Mouse (Mus musculus) left cerebral cortex, adult 2 months (tissue): ENCODE results near the gene Dpep3. TPM values are rescaled to one million over a fixed set of nuclear protein-coding genes. Genes with fewer than 3 reads are reported as not detected.

Source experiments
- DNase-seq, 2 experiments: peaks; one replicate each; pipeline ENCODE4 v3.0.0; 2021 to 2022; ENCODE audit warnings: low spot score in 2 of 2, mixed read lengths in 1 of 2; ENCODE audit errors: extremely low spot score in 1 of 2
- H3K27ac ChIP-seq: fragments of 200-600 bp; 2 replicates; pipeline ENCODE4 v1.8.1; 2022
- H3K4me3 ChIP-seq: fragments of 200-600 bp; 2 replicates; pipeline ENCODE4 v1.8.1; 2022
- CTCF ChIP-seq: fragments of 200-600 bp; IDR thresholded peaks from 2 replicates; pipeline ENCODE4 v1.8.1; 2022; ENCODE audit warnings: antibody characterized with exemption, mild to moderate bottlenecking, moderate library complexity
- intact Hi-C: fragments of 180-260 bp; cut with DNase I; formaldehyde crosslinking; loops from one replicate; pipeline ENCODE4 v1.15.1; 2025
- microRNA-seq, 2 experiments: library from miRNA; unstranded; fragments of <30 nt; microRNA quantifications; one replicate each; pipeline ENCODE4 v1.2.0; 2021
- total RNA-seq, 2 experiments: library from RNA; stranded (reverse); gene quantifications; 2 replicates each; pipeline ENCODE4 v1.2.3; 2021

Dpep3 gene
- total RNA-seq, 2 experiments from 2014 or later, result not detected

DNA sequence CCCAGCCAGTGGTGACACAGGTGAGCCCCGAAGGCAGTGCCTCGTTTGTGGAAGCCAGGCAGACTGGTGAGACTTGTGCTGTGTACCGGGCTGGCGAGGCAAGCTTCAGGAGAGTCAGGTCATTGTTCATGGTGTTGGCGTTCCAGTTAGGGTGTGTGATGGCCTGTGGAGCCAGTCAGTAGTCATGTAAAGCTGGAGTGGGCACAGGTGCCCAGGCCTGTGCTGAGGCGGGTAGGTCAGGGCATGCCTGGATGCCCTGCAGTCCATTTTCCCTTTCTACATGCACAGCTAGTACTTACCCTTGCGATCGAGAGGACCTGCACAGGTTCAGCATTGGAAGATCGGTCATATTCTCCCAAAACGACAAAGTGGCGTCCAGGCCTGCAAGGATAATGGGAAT is 46.7 kb downstream of the Dpep3 start:
- Histone ChIP-seq H3K4me3 (no peak overlapping the region), H3K27ac (no peak overlapping the region)
- DNase-seq, result no peak
- intact Hi-C loops, result no loop called here
- no peak for TF ChIP-seq CTCF

DNA sequence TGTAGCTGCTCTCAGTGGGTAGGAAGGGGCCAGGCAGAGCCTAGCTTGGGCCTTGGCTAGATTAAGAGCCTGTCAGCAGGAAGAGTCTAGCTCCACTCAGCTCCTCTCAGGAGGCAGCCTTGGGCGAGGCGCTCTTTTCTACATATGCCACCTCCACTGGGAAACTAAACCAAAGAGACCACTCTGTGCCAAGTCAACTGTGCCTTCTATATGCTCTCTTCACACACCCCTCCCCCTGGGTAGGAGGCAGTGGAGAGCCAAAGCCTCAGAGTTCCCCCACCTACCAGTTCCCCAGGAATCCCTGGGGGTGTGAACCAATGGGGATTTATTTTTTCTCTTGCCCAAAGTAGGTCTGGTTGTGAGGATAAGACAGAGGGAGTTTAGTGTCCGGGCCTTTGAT is 48.0 kb downstream of the Dpep3 start:
- no peak for TF ChIP-seq CTCF
- intact Hi-C loops, result loop anchor here (2.0 kb wide), 3 partner anchors 38 to 96 kb away; partner anchors contain the start of genes Nrn1l and Thap11
- H3K27ac ChIP-seq, result peak overlapping the region; percentile 82
- DNase-seq, result no peak
- no peak overlapping the region for H3K4me3 ChIP-seq

DNA sequence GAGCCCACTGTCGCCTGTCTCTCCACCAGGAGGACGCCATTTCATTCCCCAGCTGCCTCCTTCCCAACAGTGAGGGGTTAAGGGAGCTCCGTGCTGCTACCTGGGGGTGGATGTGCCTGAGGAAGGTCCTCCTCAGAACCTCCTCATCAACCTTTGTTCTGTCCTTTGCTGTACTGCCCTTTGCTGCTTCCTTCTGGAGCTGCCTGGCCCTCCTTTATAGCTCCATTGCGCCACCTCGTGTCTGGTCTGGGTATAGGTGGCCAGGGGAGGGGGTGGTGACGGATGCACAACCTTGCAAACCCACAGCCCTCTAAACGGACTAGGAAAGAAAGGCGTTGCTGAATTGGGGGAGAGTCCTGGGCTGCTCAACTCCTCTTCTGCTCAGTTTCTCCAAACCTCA is 48.6 kb downstream of the Dpep3 start:
- Histone ChIP-seq H3K27ac (peak overlapping the region; percentile 82), H3K4me3 (no peak overlapping the region)
- intact Hi-C loops, result loop anchor here (1.0 to 2.0 kb wide), 4 partner anchors 38 to 216 kb away; partner anchors contain the start of genes Nrn1l and Thap11
- TF ChIP-seq CTCF, result peak; percentile 92
- DNase-seq, result peak; percentile 74 to 92

DNA sequence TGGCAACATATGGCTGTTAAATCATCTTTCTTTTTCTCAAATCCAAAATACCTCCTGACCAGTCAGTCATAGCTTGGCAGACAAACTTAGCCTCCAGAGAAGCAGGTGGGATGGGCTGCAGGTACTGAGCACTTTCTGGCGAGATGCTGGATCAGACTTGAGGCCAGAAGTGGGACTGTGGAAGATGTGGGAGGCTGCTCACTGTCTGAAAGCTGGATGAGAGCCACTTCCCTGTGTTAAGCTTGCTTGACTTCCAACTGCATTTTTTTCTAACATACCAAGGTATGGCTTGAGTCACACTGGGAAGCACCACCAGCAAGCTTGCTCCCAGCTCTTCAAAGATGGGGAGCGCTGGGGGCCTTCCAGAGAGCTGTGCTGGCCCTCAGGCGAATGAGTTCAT is 54.1 kb downstream of the Dpep3 start:
- intact Hi-C loops, result no loop called here
- Histone ChIP-seq H3K4me3 (no peak overlapping the region), H3K27ac (peak overlapping the region; percentile 80)
- DNase-seq, result no peak
- TF ChIP-seq CTCF, result no peak

Small RNAs within 50 kb of the gene (microRNA-seq; reads per million reads assigned to microRNA genes)
- 0.72 to 0.73 reads per million in 2 experiments for gene Mir7074

Other genes with a start within 250 kb of the Dpep3 start
- gene Gfod2, start 220.8 kb downstream of the Dpep3 start, total RNA-seq, result 10 to 100 TPM; 21.0 to 26.0 TPM
- gene Ranbp10, start 152.1 kb downstream of the Dpep3 start, total RNA-seq, result 10 to 100 TPM; 23.7 to 25.2 TPM
- under 1 TPM in 1 of 2 experiments, not detected in 1; 0.44 TPM for gene Tsnaxip1, start 151.7 kb downstream of the Dpep3 start, total RNA-seq
- gene Cenpt, start 126.2 kb downstream of the Dpep3 start, total RNA-seq, result 10 to 100 TPM; 16.8 to 17.6 TPM
- 10 to 100 TPM; 38.1 to 41.0 TPM for gene Thap11, start 124.3 kb downstream of the Dpep3 start, total RNA-seq
- gene Nutf2, start 118.8 kb downstream of the Dpep3 start, total RNA-seq, result 10 to 100 TPM; 29.4 to 32.8 TPM
- gene Edc4, start 98.5 kb downstream of the Dpep3 start, total RNA-seq, result 10 to 100 TPM; 64.4 to 68.5 TPM
- gene Nrn1l, start 85.9 kb downstream of the Dpep3 start, total RNA-seq, result 1 to 10 TPM; 3.5 to 3.7 TPM
- gene Pskh1, start 79.0 kb downstream of the Dpep3 start, total RNA-seq, result 1 to 10 TPM; 6.6 to 8.7 TPM
- gene Ctrl, start 45.6 kb downstream of the Dpep3 start, total RNA-seq, result 1 to 10 TPM; 1.5 to 2.6 TPM
- 10 to 100 TPM; 90.3 to 91.9 TPM for gene Psmb10, start 41.0 kb downstream of the Dpep3 start, total RNA-seq
- 10 to 100 TPM; 25.3 to 25.8 TPM for gene Lcat, start 36.0 kb downstream of the Dpep3 start, total RNA-seq
- 10 to 100 TPM; 18.2 to 19.8 TPM for gene Slc12a4, start 13.3 kb downstream of the Dpep3 start, total RNA-seq
- gene Dus2, start 11.9 kb upstream of the Dpep3 start, total RNA-seq, result 10 to 100 TPM; 19.7 to 21.9 TPM
- not detected for gene Dpep2nb, start 26.5 kb upstream of the Dpep3 start, total RNA-seq
- gene Ddx28, start 32.5 kb upstream of the Dpep3 start, total RNA-seq, result 10 to 100 TPM; 14.1 to 14.9 TPM
- gene Nfatc3, start 79.4 kb upstream of the Dpep3 start, total RNA-seq, result 10 to 100 TPM; 12.1 to 13.4 TPM
- gene Esrp2, start 157.5 kb upstream of the Dpep3 start, total RNA-seq, result under 1 TPM in 1 of 2 experiments, not detected in 1; 0.41 TPM
- 10 to 100 TPM; 24.4 to 24.8 TPM for gene Pla2g15, start 171.0 kb upstream of the Dpep3 start, total RNA-seq
- 10 to 100 TPM; 24.9 to 26.5 TPM for gene Slc7a6, start 189.4 kb upstream of the Dpep3 start, total RNA-seq
- gene Slc7a6os, start 231.5 kb upstream of the Dpep3 start, total RNA-seq, result 10 to 100 TPM; 28.5 to 29.4 TPM
- gene Prmt7, start 231.5 kb upstream of the Dpep3 start, total RNA-seq, result 10 to 100 TPM; 36.5 to 39.4 TPM